Mouse (Mus musculus): ENCODE measurements around the gene Barx1. TPM values are rescaled to one million over a fixed set of nuclear protein-coding genes. Genes with fewer than 3 reads are reported as not detected.

Gene Barx1
- total and polyA plus RNA-seq, 3 experiments = not detected

- TF ChIP-seq ZMIZ1 (IDR thresholded peaks at IDR 0.05; ENCODE audit: low read depth, low read length) (no peak), JUND (IDR thresholded peaks at IDR 0.05; ENCODE audit: low read depth, low read length) (no peak), TAL1 (IDR thresholded peaks at IDR 0.05; ENCODE audit: low read length) (no peak), USF2 (IDR thresholded peaks at IDR 0.05; ENCODE audit: borderline replicate concordance in 1 of 2, insufficient read depth in 1 of 2, low read depth in 1 of 2, low read length in 2 of 2) (no peak), RCOR1 (IDR thresholded peaks at IDR 0.05; ENCODE audit: low read depth, low read length) (no peak), MXI1 (IDR thresholded peaks at IDR 0.05; ENCODE audit: low read depth, low read length) (no peak)
- no peak overlapping the region for H3K27ac ChIP-seq (ENCODE audit: control insufficient read depth, low read depth, low read length)
- no peaks in the 10 kb centered on the region for H3K36me3 ChIP-seq (ENCODE audit: control insufficient read depth in 1 of 2, insufficient read depth in 2 of 2, low read length in 2 of 2)
- no peaks in the 10 kb centered on the region for H3K79me2 ChIP-seq (ENCODE audit: control insufficient read depth, insufficient read depth, low read length, poor library complexity)
- H3K4me3 ChIP-seq (ENCODE audit: control insufficient read depth in 1 of 2, insufficient read depth in 1 of 2, low read depth in 2 of 2, low read length in 2 of 2) = no peak overlapping the region
- no peaks in the 10 kb centered on the region for H3K27me3 ChIP-seq (ENCODE audit: control insufficient read depth in 1 of 2, insufficient read depth in 2 of 2, low read length in 2 of 2)
- H3K4me1 ChIP-seq (ENCODE audit: control insufficient read depth in 1 of 2, insufficient read depth in 2 of 2, low read length in 2 of 2) = no peaks in the 10 kb centered on the region
- no peak overlapping the region for H3K9ac ChIP-seq (ENCODE audit: control insufficient read depth, low read depth, low read length, poor library complexity, severe bottlenecking)
- no peak for DNase-seq (ENCODE audit: low read depth, low spot score)
- no peaks in the 10 kb centered on the region for H3K9me3 ChIP-seq (replicated peaks; ENCODE audit: insufficient read depth, low read length)
These were observed 2.5 kb upstream of the Barx1 start for GRCm38 (mm10) chr13:48660221-48660734.

- H3K4me1 ChIP-seq (ENCODE audit: control insufficient read depth in 1 of 2, insufficient read depth in 2 of 2, low read length in 2 of 2) = no peaks in the 10 kb centered on the region
- no peak for DNase-seq (ENCODE audit: low read depth, low spot score)
- no peak overlapping the region for H3K9ac ChIP-seq (ENCODE audit: control insufficient read depth, low read depth, low read length, poor library complexity, severe bottlenecking)
- no peaks in the 10 kb centered on the region for H3K79me2 ChIP-seq (ENCODE audit: control insufficient read depth, insufficient read depth, low read length, poor library complexity)
- no peaks in the 10 kb centered on the region for H3K27me3 ChIP-seq (ENCODE audit: control insufficient read depth in 1 of 2, insufficient read depth in 2 of 2, low read length in 2 of 2)
- H3K4me3 ChIP-seq (ENCODE audit: control insufficient read depth in 1 of 2, insufficient read depth in 1 of 2, low read depth in 2 of 2, low read length in 2 of 2) = no peak overlapping the region
- TF ChIP-seq USF1 (IDR thresholded peaks at IDR 0.05; ENCODE audit: low read depth, low read length) = no peak
- no peak for TF ChIP-seq SMC3 (IDR thresholded peaks at IDR 0.05; ENCODE audit: low read depth, low read length)
- no peak for TF ChIP-seq MAX (IDR thresholded peaks at IDR 0.05; ENCODE audit: low read length)
- no peak for TF ChIP-seq NELFE (IDR thresholded peaks at IDR 0.05; ENCODE audit: low read depth, low read length)
- no peak for TF ChIP-seq GATA1 (IDR thresholded peaks at IDR 0.05; ENCODE audit: low read depth, low read length)
- TF ChIP-seq ZNF384 (IDR thresholded peaks at IDR 0.05; ENCODE audit: low read depth, low read length) = no peak
- TF ChIP-seq E2F4 (IDR thresholded peaks at IDR 0.05; ENCODE audit: borderline replicate concordance, low read depth, low read length) = no peak
- no peak for TF ChIP-seq MYC (IDR thresholded peaks at IDR 0.05; ENCODE audit: low read depth, low read length)
- no peak for TF ChIP-seq UBTF (IDR thresholded peaks at IDR 0.05; ENCODE audit: borderline replicate concordance, insufficient read depth, low read depth, low read length)
- TF ChIP-seq RAD21 (IDR thresholded peaks at IDR 0.05; ENCODE audit: low read depth, low read length) = no peak
- H3K27ac ChIP-seq (ENCODE audit: control insufficient read depth, low read depth, low read length) = no peak overlapping the region
- H3K36me3 ChIP-seq (ENCODE audit: control insufficient read depth in 1 of 2, insufficient read depth in 2 of 2, low read length in 2 of 2) = no peaks in the 10 kb centered on the region
- no peaks in the 10 kb centered on the region for H3K9me3 ChIP-seq (replicated peaks; ENCODE audit: insufficient read depth, low read length)
These were observed 2.1 kb upstream of the Barx1 start for GRCm38 (mm10) chr13:48660741-48661140.

All from MEL (cell line).